Mouse (Mus musculus): Measurements from ENCODE around the gene Olfr206. TPM values are rescaled to one million over a fixed set of nuclear protein-coding genes. Genes with fewer than 3 reads are reported as not detected.
"Not testable (repeated sequence)": the region's sequence is repeated elsewhere in the genome, so short reads cannot be mapped to it uniquely, and the experiment has no call there.

Gene Olfr206
- total RNA-seq (2021): not detected in 2 replicates
- long read RNA-seq: 0 reads

- DNase-seq: no peak
Measured at GRCm38 (mm10) chr16:59349146-59349545, at the start of gene Olfr206. Olfr206 (minus strand) TSS chr16:59349246.

- DNase-seq: no peak
Measured at GRCm38 (mm10) chr16:59393300-59393699, 44.3 kb upstream of the Olfr206 start.

- no peak for DNase-seq
Measured at GRCm38 (mm10) chr16:59363893-59364292, 14.8 kb upstream of the Olfr206 start, which contains the start of gene Olfr209. Olfr209 (minus strand) TSS chr16:59363993.

GRCm38 (mm10) chr16:59331038-59331437, 18.0 kb downstream of the Olfr206 start, which contains the start of gene Olfr205:
Olfr205 (minus strand) TSS chr16:59331138.
- DNase-seq: no peak

GRCm38 (mm10) chr16:59323262-59323661, 25.8 kb downstream of the Olfr206 start:
- DNase-seq: not testable (repeated sequence)

GRCm38 (mm10) chr16:59318148-59318547, 30.9 kb downstream of the Olfr206 start, which contains the start of gene Olfr204:
Olfr204 (minus strand) TSS chr16:59318248.
- DNase-seq: no peak

GRCm38 (mm10) chr16:59298581-59298980, 50.5 kb downstream of the Olfr206 start, which contains the start of gene Olfr203:
Olfr203 (plus strand) TSS chr16:59298881.
- DNase-seq: no peak

Other genes with a start within 250 kb of the Olfr206 start
- gene Olfr193, start 237.4 kb downstream of the Olfr206 start, total RNA-seq (2021): not detected in 2 replicates
- not detected in 2 replicates for gene Olfr194, start 228.2 kb downstream of the Olfr206 start, total RNA-seq (2021)
- not detected in 2 replicates for gene Olfr195, start 202.2 kb downstream of the Olfr206 start, total RNA-seq (2021)
- not detected in 2 replicates for gene Olfr196, start 178.8 kb downstream of the Olfr206 start, total RNA-seq (2021)
- not detected in 2 replicates for gene Olfr198, start 145.7 kb downstream of the Olfr206 start, total RNA-seq (2021)
- not detected in 2 replicates for gene Olfr199, start 129.5 kb downstream of the Olfr206 start, total RNA-seq (2021)
- not detected in 2 replicates for gene Olfr201, start 76.6 kb downstream of the Olfr206 start, total RNA-seq (2021)
- not detected in 2 replicates for gene Olfr202, start 62.5 kb downstream of the Olfr206 start, total RNA-seq (2021)
- gene Olfr203, start 50.4 kb downstream of the Olfr206 start, total RNA-seq (2021): not detected in 2 replicates
- gene Olfr204, start 31.0 kb downstream of the Olfr206 start, total RNA-seq (2021): not detected in 2 replicates
- not detected in 2 replicates for gene Olfr205, start 18.1 kb downstream of the Olfr206 start, total RNA-seq (2021)
- gene Olfr209, start 14.7 kb upstream of the Olfr206 start, total RNA-seq (2021): not detected in 2 replicates
- gene Gabrr3, start 58.1 kb upstream of the Olfr206 start, total RNA-seq (2021): not detected in 2 replicates
- 25.6 and 28.2 TPM in 2 replicates for gene Riox2, start 122.5 kb upstream of the Olfr206 start, total RNA-seq (2021)

All from adrenal gland, postnatal 25 days (tissue).